Mouse (Mus musculus) megakaryocyte, embryonic 14.5 days (primary cell): ENCODE results near the gene Nup160.

ENCODE experiments used
- FLI1 ChIP-seq: IDR thresholded peaks from 2 replicates; pipeline ENCODE4 v1.6.1; 2012; ENCODE audit warnings: low read length, inconsistent platforms, mixed read lengths
- GATA1 ChIP-seq: IDR thresholded peaks from 3 replicates; pipeline ENCODE4 v1.6.1; 2012; ENCODE audit warnings: mixed read lengths, low read length, inconsistent platforms, borderline replicate concordance

DNA sequence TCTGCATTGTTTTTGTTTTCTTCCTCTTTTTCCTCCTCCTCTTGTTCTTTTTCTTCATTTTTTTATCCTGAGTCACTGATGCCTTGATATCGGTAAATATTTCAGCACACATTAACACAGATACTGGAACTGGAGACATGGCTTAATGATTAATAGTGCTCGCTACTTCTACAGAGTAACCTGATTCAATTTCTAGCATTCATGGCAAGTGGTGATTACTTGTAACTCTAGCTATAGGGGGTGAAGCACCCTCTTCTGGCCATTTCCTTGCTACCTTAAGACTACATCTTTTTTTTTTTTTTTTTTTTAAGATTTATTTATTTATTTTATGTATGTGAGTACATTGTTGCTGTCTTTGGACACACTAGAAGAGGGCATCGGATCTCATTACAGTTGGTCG is 23.9 kb downstream of the Nup160 start:
- TF ChIP-seq GATA1 = no peak
- TF ChIP-seq FLI1 = no peak
